Mouse (Mus musculus) CH12.LX (cell line): ENCODE data around the gene Gjc1. TPM values are rescaled to one million over a fixed set of nuclear protein-coding genes. Genes with fewer than 3 reads are reported as not detected.

ENCODE experiments used
- DNase-seq: peaks from one replicate; pipeline ENCODE4 v3.0.0-alpha.2; 2013; ENCODE audit errors: extremely low read depth
- H3K27ac ChIP-seq: 2 replicates; pipeline ENCODE4 v1.5.1; 2012; ENCODE audit warnings: low read depth, mild to moderate bottlenecking, control low read depth, moderate library complexity; ENCODE audit not compliant: insufficient read depth
- H3K27me3 ChIP-seq: replicated peaks from 2 replicates; pipeline ENCODE3; 2012; ENCODE audit warnings: inconsistent platforms
- H3K36me3 ChIP-seq, 2 experiments: replicated peaks in 1 of 2; 2 replicates each; pipeline versions ENCODE3 to v1.6.1; 2012; ENCODE audit warnings: inconsistent platforms in 1 of 2, low read length in 1 of 2, mild to moderate bottlenecking in 1 of 2, mixed read lengths in 1 of 2, moderate library complexity in 1 of 2; ENCODE audit not compliant: control insufficient read depth in 1 of 2, insufficient read depth in 1 of 2
- H3K4me1 ChIP-seq, 2 experiments: 2 replicates each; pipeline ENCODE4 v1.6.1; 2012; ENCODE audit warnings: inconsistent platforms in 1 of 2, moderate library complexity in 1 of 2; ENCODE audit not compliant: insufficient read depth in 2 of 2, control insufficient read depth in 1 of 2
- H3K4me2 ChIP-seq: 2 replicates; pipeline ENCODE4 v1.6.1; 2012; ENCODE audit warnings: low read depth, mild to moderate bottlenecking, control low read depth; ENCODE audit not compliant: poor library complexity, insufficient read depth, severe bottlenecking
- H3K4me3 ChIP-seq, 3 experiments: fragments of 150-350 bp in 1 of 3; sonication (generic) in 1 of 3; replicated peaks in 1 of 3; 2 replicates each; pipeline versions ENCODE3 to v1.5.1; 2011 to 2012; ENCODE audit warnings: low read depth in 2 of 3, low read length in 2 of 3, mild to moderate bottlenecking in 2 of 3, moderate library complexity in 2 of 3, control low read depth in 1 of 3, improper control_type of control experiment in 1 of 3, inconsistent platforms in 1 of 3, mixed read lengths in 1 of 3; ENCODE audit not compliant: poor library complexity in 1 of 3
- H3K79me2 ChIP-seq: replicated peaks from 2 replicates; pipeline ENCODE4 v1.6.1; 2012; ENCODE audit warnings: mild to moderate bottlenecking, moderate library complexity; ENCODE audit not compliant: control insufficient read depth, poor library complexity, insufficient read depth, severe bottlenecking; ENCODE audit errors: extremely low read depth
- H3K9ac ChIP-seq: 2 replicates; pipeline ENCODE4 v1.6.1; 2012; ENCODE audit warnings: low read depth, mild to moderate bottlenecking, control low read depth, moderate library complexity; ENCODE audit not compliant: insufficient read depth
- H3K9me3 ChIP-seq: replicated peaks from 2 replicates; pipeline ENCODE3; 2012; ENCODE audit warnings: low read length, inconsistent platforms, mixed read lengths
- BHLHE40 ChIP-seq: IDR thresholded peaks from 2 replicates; pipeline ENCODE4 v1.6.1; 2011; ENCODE audit warnings: mild to moderate bottlenecking, low read depth, low read length, improper control_type of control experiment
- CHD1 ChIP-seq: IDR thresholded peaks from 2 replicates; pipeline ENCODE4 v1.6.1; 2012; ENCODE audit warnings: low read depth, low read length, improper control_type of control experiment, inconsistent platforms
- CHD2 ChIP-seq: IDR thresholded peaks from 2 replicates; pipeline ENCODE4 v1.6.1; 2011; ENCODE audit warnings: low read length, improper control_type of control experiment
- CTCF ChIP-seq, 2 experiments: IDR thresholded peaks in 1 of 2; conservative IDR thresholded peaks in 1 of 2; 2 replicates each; pipeline ENCODE4 v1.5.1; 2011 to 2012; ENCODE audit warnings: low read depth in 2 of 2, low read length in 2 of 2, improper control_type of control experiment in 1 of 2, inconsistent platforms in 1 of 2, mild to moderate bottlenecking in 1 of 2, moderate library complexity in 1 of 2
- E2F4 ChIP-seq: IDR thresholded peaks from 2 replicates; pipeline ENCODE4 v1.6.1; 2011; ENCODE audit warnings: low read depth, low read length, improper control_type of control experiment; ENCODE audit not compliant: insufficient replicate concordance
- ELF1 ChIP-seq: IDR thresholded peaks from 2 replicates; pipeline ENCODE4 v1.6.1; 2014; ENCODE audit warnings: low read depth, mild to moderate bottlenecking, inconsistent platforms, low read length, improper control_type of control experiment
- EP300 ChIP-seq: IDR thresholded peaks from 2 replicates; pipeline ENCODE4 v1.6.1; 2011; ENCODE audit warnings: low read length, improper control_type of control experiment
- ETS1 ChIP-seq: conservative IDR thresholded peaks from 2 replicates; pipeline ENCODE4 v1.6.1; 2012; ENCODE audit warnings: low read depth, mild to moderate bottlenecking, inconsistent platforms, low read length, improper control_type of control experiment, moderate library complexity
- GABPA ChIP-seq: IDR thresholded peaks from 2 replicates; pipeline ENCODE4 v1.6.1; 2012; ENCODE audit warnings: low read depth, low read length, improper control_type of control experiment, inconsistent platforms; ENCODE audit not compliant: insufficient replicate concordance
- HCFC1 ChIP-seq: IDR thresholded peaks from 2 replicates; pipeline ENCODE4 v1.6.1; 2012; ENCODE audit warnings: low read depth, mild to moderate bottlenecking, inconsistent platforms, low read length, improper control_type of control experiment
- IRF4 ChIP-seq: IDR thresholded peaks from 2 replicates; pipeline ENCODE4 v1.6.1; 2014; ENCODE audit warnings: low read depth, mild to moderate bottlenecking, inconsistent platforms, low read length, improper control_type of control experiment
- JUN ChIP-seq: IDR thresholded peaks from 2 replicates; pipeline ENCODE4 v1.6.1; 2011; ENCODE audit warnings: low read depth, mild to moderate bottlenecking, low read length, improper control_type of control experiment, moderate library complexity; ENCODE audit not compliant: insufficient read depth
- JUND ChIP-seq: conservative IDR thresholded peaks from 2 replicates; pipeline ENCODE4 v1.6.1; 2011; ENCODE audit warnings: low read depth, low read length, improper control_type of control experiment
- KAT2A ChIP-seq: IDR thresholded peaks from 2 replicates; pipeline ENCODE4 v1.6.1; 2012; ENCODE audit warnings: low read length, improper control_type of control experiment, inconsistent platforms; ENCODE audit not compliant: insufficient replicate concordance
- MAFK ChIP-seq: IDR thresholded peaks from 2 replicates; pipeline ENCODE4 v1.6.1; 2011; ENCODE audit warnings: low read length, improper control_type of control experiment; ENCODE audit not compliant: insufficient replicate concordance
- MAX ChIP-seq: IDR thresholded peaks from 2 replicates; pipeline ENCODE4 v1.6.1; 2011; ENCODE audit warnings: low read length, improper control_type of control experiment
- MAZ ChIP-seq: IDR thresholded peaks from 2 replicates; pipeline ENCODE4 v1.6.1; 2012; ENCODE audit warnings: low read depth, mild to moderate bottlenecking, inconsistent platforms, low read length, improper control_type of control experiment, moderate library complexity
- MEF2A ChIP-seq: IDR thresholded peaks from 2 replicates; pipeline ENCODE4 v1.6.1; 2014; ENCODE audit warnings: low read depth, mild to moderate bottlenecking, inconsistent platforms, low read length, improper control_type of control experiment, borderline replicate concordance
- MXI1 ChIP-seq: IDR thresholded peaks from 2 replicates; pipeline ENCODE4 v1.6.1; 2011; ENCODE audit warnings: mild to moderate bottlenecking, low read depth, low read length, improper control_type of control experiment
- MYC ChIP-seq: IDR thresholded peaks from 2 replicates; pipeline ENCODE4 v1.6.1; 2011; ENCODE audit warnings: low read depth, mild to moderate bottlenecking, improper control_type of control experiment, low read length
- NELFE ChIP-seq: IDR thresholded peaks from 2 replicates; pipeline ENCODE4 v1.6.1; 2011; ENCODE audit warnings: low read depth, low read length, improper control_type of control experiment
- NRF1 ChIP-seq: IDR thresholded peaks from 2 replicates; pipeline ENCODE4 v1.6.1; 2014; ENCODE audit warnings: low read depth, mild to moderate bottlenecking, inconsistent platforms, low read length, improper control_type of control experiment, moderate library complexity
- PAX5 ChIP-seq: IDR thresholded peaks from 2 replicates; pipeline ENCODE4 v1.6.1; 2012; ENCODE audit warnings: low read length, inconsistent platforms, mixed read lengths
- POLR2A ChIP-seq: IDR thresholded peaks from 2 replicates; pipeline ENCODE4 v1.6.1; 2011; ENCODE audit warnings: low read depth, mild to moderate bottlenecking, improper control_type of control experiment, low read length
- POLR2AphosphoS2 ChIP-seq: IDR thresholded peaks from 2 replicates; pipeline ENCODE4 v1.6.1; 2011; ENCODE audit warnings: low read depth, low read length, improper control_type of control experiment
- RAD21 ChIP-seq: IDR thresholded peaks from 2 replicates; pipeline ENCODE4 v1.6.1; 2011; ENCODE audit warnings: low read depth, mild to moderate bottlenecking, low read length, improper control_type of control experiment, moderate library complexity
- RCOR1 ChIP-seq: conservative IDR thresholded peaks from 2 replicates; pipeline ENCODE4 v1.6.1; 2012; ENCODE audit warnings: low read depth, mild to moderate bottlenecking, inconsistent platforms, low read length, improper control_type of control experiment
- SIN3A ChIP-seq: IDR thresholded peaks from 2 replicates; pipeline ENCODE4 v1.6.1; 2012; ENCODE audit warnings: low read length, improper control_type of control experiment, inconsistent platforms
- SMC3 ChIP-seq: IDR thresholded peaks from 2 replicates; pipeline ENCODE4 v1.6.1; 2011; ENCODE audit warnings: low read depth, low read length, improper control_type of control experiment
- TBP ChIP-seq: conservative IDR thresholded peaks from 2 replicates; pipeline ENCODE4 v1.6.1; 2011; ENCODE audit warnings: low read depth, low read length, improper control_type of control experiment
- TCF12 ChIP-seq: IDR thresholded peaks from 2 replicates; pipeline ENCODE4 v1.6.1; 2014; ENCODE audit warnings: low read depth, mild to moderate bottlenecking, inconsistent platforms, low read length, improper control_type of control experiment
- UBTF ChIP-seq: IDR thresholded peaks from 2 replicates; pipeline ENCODE4 v1.6.1; 2012; ENCODE audit warnings: low read depth, mild to moderate bottlenecking, inconsistent platforms, low read length, improper control_type of control experiment, moderate library complexity
- USF1 ChIP-seq: IDR thresholded peaks from 2 replicates; pipeline ENCODE4 v1.6.1; 2014; ENCODE audit warnings: low read depth, mild to moderate bottlenecking, inconsistent platforms, low read length, improper control_type of control experiment
- ZC3H11A ChIP-seq: IDR thresholded peaks from 2 replicates; pipeline ENCODE4 v1.6.1; 2012; ENCODE audit warnings: low read depth, mild to moderate bottlenecking, inconsistent platforms, low read length, improper control_type of control experiment
- ZKSCAN1 ChIP-seq: IDR thresholded peaks from 2 replicates; pipeline ENCODE4 v1.6.1; 2012; ENCODE audit warnings: low read depth, inconsistent platforms, low read length, improper control_type of control experiment, borderline replicate concordance
- ZMIZ1 ChIP-seq: IDR thresholded peaks from 2 replicates; pipeline ENCODE4 v1.6.1; 2012; ENCODE audit warnings: low read depth, mild to moderate bottlenecking, inconsistent platforms, low read length, improper control_type of control experiment
- ZNF384 ChIP-seq: IDR thresholded peaks from 2 replicates; pipeline ENCODE4 v1.6.1; 2012; ENCODE audit warnings: low read depth, low read length, improper control_type of control experiment, inconsistent platforms
- dilution Hi-C: fragments of 300-500 bp; cut with MboI; formaldehyde crosslinking; loops from 2 replicates; pipeline ENCODE4 v1.14.3; 2020; ENCODE audit warnings: low sequenced_read_pairs; ENCODE audit not compliant: extremely low pct_unique_long_range_greater_than_20kb, extremely low pct_ligation_motif_present
- in situ Hi-C: fragments of 300-500 bp; cut with MboI; formaldehyde crosslinking; loops from 3 replicates; pipeline ENCODE4 v1.14.3; 2019; ENCODE audit warnings: low sequenced_read_pairs, low pct_ligation_motif_present, low pct_unique_long_range_greater_than_20kb, mixed read lengths
- polyA plus RNA-seq: library from polyadenylated mRNA; unstranded; fragments of >175 nt; gene quantifications from 2 replicates; pipeline ENCODE4 v1.2.1, GENCODE M21; 2012; ENCODE audit warnings: low read depth; ENCODE audit not compliant: insufficient read length
- total RNA-seq, 2 experiments: library from RNA; depleted of rRNA; stranded (reverse); fragments of 300-350 nt in 1 of 2; fragments of >200 nt in 1 of 2; gene quantifications; 2 replicates each; pipeline ENCODE4 v1.2.3; 2012 to 2014

Gjc1 gene
- total and polyA plus RNA-seq, 3 experiments: not detected

DNA sequence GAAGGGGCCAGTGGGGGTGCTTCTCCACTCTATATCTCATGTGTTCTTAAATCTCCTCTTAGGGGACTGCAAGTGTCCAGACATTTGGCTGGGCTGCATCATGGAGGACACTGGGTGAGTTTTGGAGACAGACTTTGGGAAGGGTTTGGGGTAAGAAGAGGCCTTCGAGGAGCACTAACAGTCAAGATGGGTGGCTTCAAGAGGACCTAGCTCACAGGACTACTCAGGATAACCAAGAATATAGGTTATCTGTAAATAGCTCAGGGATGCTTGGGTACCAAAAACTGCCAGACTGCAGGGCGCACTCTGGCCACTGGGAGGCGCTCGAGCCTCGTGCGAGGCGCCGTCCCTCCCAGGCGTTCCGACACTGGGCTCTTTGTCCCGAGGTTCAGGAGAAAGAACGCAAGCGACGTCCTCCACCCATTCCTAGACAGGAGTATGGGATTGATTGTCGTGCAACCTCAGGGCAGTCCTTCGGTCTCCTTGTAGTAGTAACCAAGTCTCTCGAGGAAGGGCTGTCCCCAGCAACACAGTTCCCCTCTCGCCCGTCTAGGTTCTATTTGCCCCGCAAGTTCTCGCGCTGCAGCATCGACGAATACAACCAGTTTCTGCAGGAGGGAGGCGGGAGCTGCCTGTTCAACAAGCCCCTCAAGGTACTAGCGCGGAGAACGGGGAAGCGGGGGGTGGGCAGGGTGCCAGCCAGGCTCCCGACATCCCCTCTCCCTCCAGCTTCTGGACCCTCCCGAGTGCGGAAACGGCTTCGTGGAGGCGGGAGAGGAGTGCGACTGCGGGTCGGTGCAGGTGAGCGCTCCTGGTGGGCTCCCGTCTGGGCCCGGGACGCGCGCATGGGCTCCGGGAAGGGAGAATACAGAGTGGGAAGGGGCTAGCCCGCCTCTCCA lies 45.5 kb downstream of the Gjc1 start:
- Histone ChIP-seq H3K4me1 (peaks cover 2 to 11% of the 10 kb centered on the region in 2 experiments; a peak in 3 of 4 replicates), H3K36me3 (no peaks in the 10 kb centered on the region), H3K4me3 (no peak overlapping the region), H3K27me3 (peaks cover 89% of the 10 kb centered on the region), H3K27ac (no peak overlapping the region), H3K9ac (no peak overlapping the region), H3K4me2 (peak overlapping the region; percentile 37; the same call in 1 of the 2 replicates), H3K9me3 (peaks cover 12% of the 10 kb centered on the region), H3K79me2 (no peaks in the 10 kb centered on the region)
- peak; percentile 61 for DNase-seq
- in situ Hi-C loops (loop anchor here (10.0 kb wide), 1 partner anchor 91 kb away; no protein-coding TSS in a partner anchor), dilution Hi-C loops (no loop called here)
- TF ChIP-seq TBP: no peak
- TF ChIP-seq ETS1: no peak
- no peak for TF ChIP-seq ZNF384
- peak; percentile 42; the same call in 1 of the 2 replicates for TF ChIP-seq MYC
- no peak for TF ChIP-seq UBTF
- no peak for TF ChIP-seq POLR2AphosphoS2
- no peak for TF ChIP-seq EP300
- TF ChIP-seq RCOR1: peak; percentile 82; the same call in 1 of the 2 replicates
- no peak for TF ChIP-seq CHD1
- no peak for TF ChIP-seq E2F4
- TF ChIP-seq ZKSCAN1: no peak
- TF ChIP-seq ZMIZ1: no peak
- TF ChIP-seq KAT2A: no peak
- no peak for TF ChIP-seq GABPA
- TF ChIP-seq SMC3: peak; percentile 93
- 0 out of 2 replicates have a peak, but pooled peaks have one; percentile 32 for TF ChIP-seq JUND
- TF ChIP-seq RAD21: no peak; the same call in none of the 2 replicates
- no peak; the same call in 1 of the 2 replicates for TF ChIP-seq CHD2
- no peak for TF ChIP-seq MXI1
- TF ChIP-seq PAX5: no peak
- 0 out of 2 replicates have a peak, but pooled peaks have one; percentile 21 for TF ChIP-seq BHLHE40
- no peak for TF ChIP-seq MAFK
- peak; percentile 21; the same call in 1 of the 2 replicates for TF ChIP-seq ELF1
- TF ChIP-seq POLR2A: no peak
- peak; percentile 70 for TF ChIP-seq MAX
- TF ChIP-seq ZC3H11A: peak; percentile 83
- 0 out of 2 replicates have a peak, but pooled peaks have one; percentile 13 for TF ChIP-seq TCF12
- peak; percentile 53; the same call in 1 of the 2 replicates for TF ChIP-seq IRF4
- TF ChIP-seq JUN: no peak
- TF ChIP-seq HCFC1: no peak
- TF ChIP-seq MEF2A: peak; percentile 76; the same call in 1 of the 2 replicates
- TF ChIP-seq NRF1: peak; percentile 38; the same call in 1 of the 2 replicates
- TF ChIP-seq NELFE: peak; percentile 70; the same call in 1 of the 2 replicates
- peak; percentile 99 for TF ChIP-seq CTCF (conservative IDR thresholded peaks at IDR 0.05 in 1 of 2, IDR thresholded peaks at IDR 0.05 in 1 of 2; ENCODE audit: low read depth in 2 of 2, low read length in 2 of 2)
- TF ChIP-seq MAZ: 0 out of 2 replicates have a peak, but pooled peaks have one; percentile 59
- TF ChIP-seq SIN3A: peak; percentile 58; the same call in 1 of the 2 replicates
- no peak for TF ChIP-seq USF1
